Mouse (Mus musculus): ENCODE data around the gene Hrh1. TPM values are rescaled to one million over a fixed set of nuclear protein-coding genes. Genes with fewer than 3 reads are reported as not detected.

Hrh1 gene
- polyA plus RNA-seq, 1 experiment from 2014 or later, result 0.32 TPM

DNA sequence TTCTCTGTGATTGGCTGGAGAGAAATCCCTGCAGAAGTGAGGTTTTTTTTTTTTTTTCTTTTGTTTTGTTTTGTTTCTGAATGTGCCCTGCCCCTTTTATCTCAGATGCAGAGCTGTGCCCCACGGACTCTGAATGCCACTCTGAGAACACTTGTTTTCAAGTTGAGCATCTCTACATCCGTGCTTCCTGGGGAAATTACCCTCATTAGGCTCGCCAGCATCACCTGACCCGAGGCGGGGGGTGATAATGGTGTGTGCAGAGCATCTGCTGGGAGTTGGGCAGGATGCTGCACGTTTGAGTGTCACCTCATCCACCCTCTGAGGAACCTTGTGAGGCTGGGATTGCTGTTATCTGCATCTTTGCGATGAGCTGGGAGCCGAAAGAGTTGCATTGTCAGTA is 14.2 kb downstream of the Hrh1 start:
- ATAC-seq (ENCODE audit: insufficient read depth, low FRiP score, low TSS enrichment) (no peak), DNase-seq (ENCODE audit: low spot score) (no peak)
- 58% methylated on average over 8 of the region's 8 CpGs for WGBS

DNA sequence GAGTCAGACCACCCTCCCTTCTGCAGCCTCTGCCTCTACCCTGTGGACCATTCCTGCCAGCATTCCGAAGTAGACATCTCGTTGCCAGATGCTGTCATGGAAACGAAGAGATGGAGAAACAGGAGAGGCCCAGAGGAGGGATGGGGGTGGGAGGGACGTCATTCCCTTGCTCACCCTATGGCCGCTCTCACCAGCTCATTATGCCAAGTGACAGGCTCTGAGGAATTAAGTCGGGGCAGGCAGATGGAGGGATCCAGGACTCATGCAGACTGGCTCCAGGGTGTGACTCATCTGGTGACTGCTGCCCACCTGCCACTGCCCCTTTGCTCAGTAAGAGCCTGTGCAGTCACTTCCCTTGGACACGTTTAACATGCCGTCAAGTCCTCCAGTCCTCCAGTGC is 16.8 kb downstream of the Hrh1 start:
- no peak for DNase-seq (ENCODE audit: low spot score)
- no peak overlapping the region for H3K4me3 ChIP-seq (ENCODE audit: low read depth, low read length)
- ATAC-seq (ENCODE audit: insufficient read depth, low FRiP score, low TSS enrichment), result no peak
- H3K9me3 ChIP-seq (ENCODE audit: control insufficient read depth, low read length), result no peaks in the 10 kb centered on the region
- no peaks in the 10 kb centered on the region for H3K4me1 ChIP-seq (ENCODE audit: control insufficient read depth, insufficient read depth, low read length)
- WGBS, result 70% methylated on average over 8 of the region's 8 CpGs
- no peaks in the 10 kb centered on the region for H3K36me3 ChIP-seq (ENCODE audit: control insufficient read depth, insufficient read depth, low read length)
- H3K27ac ChIP-seq (ENCODE audit: low read depth, low read length), result no peak overlapping the region
- no peak overlapping the region for H3K4me2 ChIP-seq (ENCODE audit: low read depth)
- H3K27me3 ChIP-seq (ENCODE audit: control insufficient read depth, insufficient read depth, low read length), result no peaks in the 10 kb centered on the region
- H3K9ac ChIP-seq (ENCODE audit: low read length), result no peak overlapping the region

More for the DNA sequence above, 14.2 kb downstream of the Hrh1 start:
- H3K27ac ChIP-seq (ENCODE audit: low read depth, low read length), result no peak overlapping the region
- H3K4me1 ChIP-seq (ENCODE audit: control insufficient read depth, insufficient read depth, low read length), result no peaks in the 10 kb centered on the region
- H3K4me2 ChIP-seq (ENCODE audit: low read depth), result no peak overlapping the region
- H3K9ac ChIP-seq (ENCODE audit: low read length), result no peak overlapping the region
- H3K27me3 ChIP-seq (ENCODE audit: control insufficient read depth, insufficient read depth, low read length), result no peaks in the 10 kb centered on the region
- no peaks in the 10 kb centered on the region for H3K9me3 ChIP-seq (ENCODE audit: control insufficient read depth, low read length)
- no peak overlapping the region for H3K4me3 ChIP-seq (ENCODE audit: low read depth, low read length)
- no peaks in the 10 kb centered on the region for H3K36me3 ChIP-seq (ENCODE audit: control insufficient read depth, insufficient read depth, low read length)

DNA sequence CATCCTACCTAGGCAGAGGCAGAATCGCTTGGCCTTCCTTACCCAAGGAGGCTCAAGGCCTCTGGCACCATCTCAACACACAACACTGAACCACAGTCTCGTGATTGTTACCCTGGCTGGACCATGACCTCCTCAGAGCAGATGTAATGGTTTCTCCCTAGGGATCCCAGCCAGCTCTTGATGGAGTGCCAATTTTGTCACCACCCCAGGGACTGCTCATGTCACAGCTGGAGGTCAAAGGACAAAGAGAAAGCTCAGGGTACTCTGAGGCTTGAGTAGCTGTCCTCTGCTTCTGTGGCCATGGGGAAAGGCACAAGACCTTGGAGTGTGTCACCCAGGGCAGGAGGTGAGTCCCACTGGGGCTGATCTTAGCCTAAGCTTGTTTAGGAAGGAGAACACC is 20.3 kb downstream of the Hrh1 start:
- no peak overlapping the region for H3K27ac ChIP-seq (ENCODE audit: low read depth, low read length)
- no peaks in the 10 kb centered on the region for H3K36me3 ChIP-seq (ENCODE audit: control insufficient read depth, insufficient read depth, low read length)
- no peaks in the 10 kb centered on the region for H3K27me3 ChIP-seq (ENCODE audit: control insufficient read depth, insufficient read depth, low read length)
- no peak overlapping the region for H3K4me3 ChIP-seq (ENCODE audit: low read depth, low read length)
- WGBS, result 73% methylated on average over 2 of the region's 2 CpGs
- H3K9me3 ChIP-seq (ENCODE audit: control insufficient read depth, low read length), result no peaks in the 10 kb centered on the region
- no peak for ATAC-seq (ENCODE audit: insufficient read depth, low FRiP score, low TSS enrichment)
- no peak overlapping the region for H3K4me2 ChIP-seq (ENCODE audit: low read depth)
- DNase-seq (ENCODE audit: low spot score), result no peak
- no peak overlapping the region for H3K9ac ChIP-seq (ENCODE audit: low read length)
- no peaks in the 10 kb centered on the region for H3K4me1 ChIP-seq (ENCODE audit: control insufficient read depth, insufficient read depth, low read length)

DNA sequence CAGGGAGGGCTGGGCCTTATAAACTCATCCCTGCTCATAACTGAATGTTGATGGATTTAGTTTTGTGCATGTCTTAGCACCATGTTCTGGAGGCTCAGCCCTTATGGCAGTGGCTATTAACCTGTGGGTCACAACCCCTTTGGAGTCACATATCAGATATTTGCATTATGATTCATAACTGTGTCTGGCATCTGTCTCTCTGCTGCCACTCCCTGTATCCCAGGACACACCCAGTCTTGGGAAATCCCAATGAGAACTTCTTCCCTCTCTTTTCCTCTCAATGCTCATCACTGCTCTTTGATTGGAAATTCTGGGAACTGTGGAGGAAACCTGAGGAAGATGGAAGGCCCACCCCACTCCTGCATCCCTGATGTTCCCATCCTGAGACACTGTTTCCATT is 23.3 kb downstream of the Hrh1 start:
- no peaks in the 10 kb centered on the region for H3K4me1 ChIP-seq (ENCODE audit: control insufficient read depth, insufficient read depth, low read length)

DNA sequence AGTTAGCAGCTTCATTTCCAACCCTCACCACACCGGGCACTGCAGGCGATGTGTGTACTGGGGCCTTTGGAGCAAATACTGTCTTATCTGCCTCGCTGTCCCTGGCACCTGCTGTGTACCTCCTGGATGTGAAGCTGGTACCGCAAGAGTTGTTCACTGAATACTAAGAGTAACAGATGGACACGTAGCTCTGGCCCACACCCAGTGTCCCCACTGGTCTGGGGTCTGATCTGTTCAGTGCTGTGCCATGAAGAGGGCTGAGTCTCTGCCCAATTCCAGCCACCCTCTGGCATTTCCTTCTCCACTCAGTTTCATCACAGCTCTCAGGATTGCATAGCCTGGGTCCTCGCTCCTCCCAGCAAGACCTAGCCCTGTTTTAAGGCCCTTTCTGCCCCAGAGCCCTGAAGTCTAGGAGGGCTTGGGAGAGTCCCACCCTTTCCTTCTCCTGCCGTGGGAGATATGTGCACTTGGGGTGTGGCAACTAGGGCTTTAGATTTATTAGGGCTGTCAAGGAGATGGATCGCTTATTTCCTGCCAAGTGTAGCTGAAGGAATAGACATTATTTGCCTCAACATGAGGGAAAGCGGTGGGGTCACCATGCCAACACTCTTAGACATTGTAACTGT is 25.4 kb downstream of the Hrh1 start:
- Histone ChIP-seq H3K27ac (ENCODE audit: low read depth, low read length) (no peak overlapping the region), H3K9ac (ENCODE audit: low read length) (no peak overlapping the region), H3K9me3 (ENCODE audit: control insufficient read depth, low read length) (no peaks in the 10 kb centered on the region), H3K4me2 (ENCODE audit: low read depth) (no peak overlapping the region), H3K27me3 (ENCODE audit: control insufficient read depth, insufficient read depth, low read length) (no peaks in the 10 kb centered on the region), H3K4me3 (ENCODE audit: low read depth, low read length) (no peak overlapping the region), H3K36me3 (ENCODE audit: control insufficient read depth, insufficient read depth, low read length) (no peaks in the 10 kb centered on the region), H3K4me1 (ENCODE audit: control insufficient read depth, insufficient read depth, low read length) (no peaks in the 10 kb centered on the region)
- DNase-seq (ENCODE audit: low spot score), result no peak
- no peak for ATAC-seq (ENCODE audit: insufficient read depth, low FRiP score, low TSS enrichment)
- WGBS, result 71% methylated on average over 9 of the region's 9 CpGs

More for the DNA sequence above, 23.3 kb downstream of the Hrh1 start:
- no peak overlapping the region for H3K4me2 ChIP-seq (ENCODE audit: low read depth)
- ATAC-seq (ENCODE audit: insufficient read depth, low FRiP score, low TSS enrichment), result no peak
- no peak overlapping the region for H3K4me3 ChIP-seq (ENCODE audit: low read depth, low read length)
- H3K9me3 ChIP-seq (ENCODE audit: control insufficient read depth, low read length), result no peaks in the 10 kb centered on the region
- H3K27ac ChIP-seq (ENCODE audit: low read depth, low read length), result no peak overlapping the region
- DNase-seq (ENCODE audit: low spot score), result no peak
- H3K27me3 ChIP-seq (ENCODE audit: control insufficient read depth, insufficient read depth, low read length), result no peaks in the 10 kb centered on the region
- no peaks in the 10 kb centered on the region for H3K36me3 ChIP-seq (ENCODE audit: control insufficient read depth, insufficient read depth, low read length)
- no peak overlapping the region for H3K9ac ChIP-seq (ENCODE audit: low read length)

DNA sequence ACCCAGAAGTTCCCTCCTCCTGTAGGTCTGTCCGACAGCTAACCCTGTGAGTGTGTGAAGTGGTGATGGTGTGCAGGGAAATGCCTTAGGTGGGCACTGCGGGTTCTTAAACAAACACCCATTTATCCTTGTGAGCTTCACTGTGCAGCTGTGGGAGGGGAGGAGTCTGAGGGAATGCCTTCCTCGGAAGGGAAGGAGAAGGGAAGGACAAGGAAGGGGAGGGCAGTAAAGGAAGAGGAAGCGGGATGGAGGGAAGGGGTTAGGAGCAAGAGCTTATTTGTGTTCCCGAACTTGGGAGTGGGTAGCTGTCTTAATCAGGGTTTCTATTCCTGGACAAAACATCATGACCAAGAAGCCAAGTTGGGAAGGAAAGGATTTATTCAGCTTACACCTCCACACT is 27.6 kb downstream of the Hrh1 start:
- no peaks in the 10 kb centered on the region for H3K27me3 ChIP-seq (ENCODE audit: control insufficient read depth, insufficient read depth, low read length)
- no peak overlapping the region for H3K4me3 ChIP-seq (ENCODE audit: low read depth, low read length)
- no peaks in the 10 kb centered on the region for H3K4me1 ChIP-seq (ENCODE audit: control insufficient read depth, insufficient read depth, low read length)
- no peak overlapping the region for H3K9ac ChIP-seq (ENCODE audit: low read length)
- WGBS, result 45% methylated on average over 5 of the region's 5 CpGs
- DNase-seq (ENCODE audit: low spot score) (no peak), ATAC-seq (ENCODE audit: insufficient read depth, low FRiP score, low TSS enrichment) (no peak)
- H3K9me3 ChIP-seq (ENCODE audit: control insufficient read depth, low read length), result no peaks in the 10 kb centered on the region
- no peak overlapping the region for H3K27ac ChIP-seq (ENCODE audit: low read depth, low read length)
- H3K4me2 ChIP-seq (ENCODE audit: low read depth), result no peak overlapping the region
- no peaks in the 10 kb centered on the region for H3K36me3 ChIP-seq (ENCODE audit: control insufficient read depth, insufficient read depth, low read length)

DNA sequence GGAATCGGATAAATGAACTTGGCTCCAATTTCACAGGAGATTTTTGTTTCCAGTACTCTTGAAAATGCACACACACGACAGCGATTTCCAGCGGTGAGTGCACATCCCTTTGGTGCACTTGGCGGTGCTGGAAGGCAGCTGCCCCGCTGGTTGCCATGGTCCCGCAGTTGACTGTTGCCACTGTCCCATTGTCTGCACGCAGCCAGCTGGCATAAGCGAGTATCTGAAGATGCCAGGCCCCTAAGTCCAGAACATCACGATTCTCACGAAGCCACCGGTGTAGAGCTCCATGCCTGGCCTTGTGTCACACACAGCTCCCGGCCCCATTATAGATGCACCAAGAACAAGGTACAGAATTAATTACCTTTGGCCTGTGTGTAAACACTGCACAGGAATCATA is 29.9 kb downstream of the Hrh1 start:
- Histone ChIP-seq H3K4me3 (ENCODE audit: low read depth, low read length) (no peak overlapping the region), H3K4me1 (ENCODE audit: control insufficient read depth, insufficient read depth, low read length) (no peaks in the 10 kb centered on the region), H3K9ac (ENCODE audit: low read length) (no peak overlapping the region), H3K4me2 (ENCODE audit: low read depth) (no peak overlapping the region), H3K27me3 (ENCODE audit: control insufficient read depth, insufficient read depth, low read length) (no peaks in the 10 kb centered on the region), H3K36me3 (ENCODE audit: control insufficient read depth, insufficient read depth, low read length) (no peaks in the 10 kb centered on the region), H3K9me3 (ENCODE audit: control insufficient read depth, low read length) (no peaks in the 10 kb centered on the region), H3K27ac (ENCODE audit: low read depth, low read length) (no peak overlapping the region)
- DNase-seq (ENCODE audit: low spot score), result no peak
- WGBS, result 83% methylated on average over 13 of the region's 13 CpGs
- no peak for ATAC-seq (ENCODE audit: insufficient read depth, low FRiP score, low TSS enrichment)

DNA sequence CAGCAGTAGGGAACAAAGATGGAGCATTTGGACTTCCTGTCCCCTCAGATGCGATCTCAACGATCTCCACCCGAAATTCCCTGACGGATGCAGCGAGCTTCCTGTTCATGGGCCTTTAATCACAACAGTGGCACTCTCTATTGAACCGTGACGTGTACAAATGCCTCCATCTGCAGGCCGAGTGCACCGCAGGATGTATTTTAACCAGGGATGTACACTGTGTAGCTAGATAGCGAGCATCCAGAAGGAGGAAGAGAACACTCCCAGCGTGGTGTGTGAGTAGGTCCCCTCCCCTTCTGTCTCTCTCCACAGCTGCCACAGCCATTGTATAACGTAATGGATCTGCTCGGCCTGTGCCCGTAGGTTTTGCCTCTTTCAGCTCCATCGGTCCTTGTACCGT is 31.1 kb downstream of the Hrh1 start:
- DNase-seq (ENCODE audit: low spot score) (no peak), ATAC-seq (ENCODE audit: insufficient read depth, low FRiP score, low TSS enrichment) (no peak)
- Histone ChIP-seq H3K27me3 (ENCODE audit: control insufficient read depth, insufficient read depth, low read length) (no peaks in the 10 kb centered on the region), H3K4me2 (ENCODE audit: low read depth) (no peak overlapping the region), H3K4me1 (ENCODE audit: control insufficient read depth, insufficient read depth, low read length) (no peaks in the 10 kb centered on the region), H3K9ac (ENCODE audit: low read length) (no peak overlapping the region), H3K36me3 (ENCODE audit: control insufficient read depth, insufficient read depth, low read length) (no peaks in the 10 kb centered on the region), H3K27ac (ENCODE audit: low read depth, low read length) (no peak overlapping the region), H3K9me3 (ENCODE audit: control insufficient read depth, low read length) (no peaks in the 10 kb centered on the region), H3K4me3 (ENCODE audit: low read depth, low read length) (no peak overlapping the region)
- 63% methylated on average over 16 of the region's 16 CpGs for WGBS

DNA sequence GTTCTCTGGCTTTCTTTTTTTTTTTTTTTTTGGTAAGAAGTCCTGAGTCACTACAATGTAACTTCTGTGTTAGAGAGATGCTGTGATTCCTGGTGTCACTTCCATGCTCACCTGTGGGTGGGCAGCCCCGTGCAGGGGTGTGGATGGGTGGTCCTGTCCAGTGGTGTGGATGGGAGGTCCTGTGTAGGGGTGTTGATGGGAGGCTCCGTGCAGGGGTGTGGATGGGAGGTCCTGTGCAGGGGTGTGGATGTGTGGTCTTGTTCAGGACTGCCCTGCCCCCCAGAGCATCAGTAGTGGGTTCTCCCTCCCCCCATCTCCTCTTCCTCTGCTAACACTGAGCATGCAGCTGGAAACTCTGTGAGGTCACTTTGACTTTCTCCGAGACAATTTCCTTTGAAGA is 34.9 kb downstream of the Hrh1 start:
- 41% methylated on average over 3 of the region's 3 CpGs for WGBS
- Histone ChIP-seq H3K36me3 (ENCODE audit: control insufficient read depth, insufficient read depth, low read length) (no peaks in the 10 kb centered on the region), H3K9me3 (ENCODE audit: control insufficient read depth, low read length) (no peaks in the 10 kb centered on the region), H3K27me3 (ENCODE audit: control insufficient read depth, insufficient read depth, low read length) (no peaks in the 10 kb centered on the region), H3K4me2 (ENCODE audit: low read depth) (no peak overlapping the region), H3K4me3 (ENCODE audit: low read depth, low read length) (no peak overlapping the region), H3K9ac (ENCODE audit: low read length) (no peak overlapping the region), H3K27ac (ENCODE audit: low read depth, low read length) (no peak overlapping the region), H3K4me1 (ENCODE audit: control insufficient read depth, insufficient read depth, low read length) (no peaks in the 10 kb centered on the region)
- ATAC-seq (ENCODE audit: insufficient read depth, low FRiP score, low TSS enrichment) (no peak), DNase-seq (ENCODE audit: low spot score) (no peak)
